Mouse (Mus musculus) myocyte (in vitro differentiated cells): ENCODE data around the gene Serpinb9.

Source experiments
- CEBPB ChIP-seq: IDR thresholded peaks from 2 replicates; pipeline ENCODE4 v1.6.1; 2011; ENCODE audit warnings: mild to moderate bottlenecking, moderate library complexity; ENCODE audit not compliant: poor library complexity, insufficient read depth, severe bottlenecking
- E2F4 ChIP-seq: IDR thresholded peaks from one replicate; pipeline ENCODE4 v1.6.1; 2011; ENCODE audit warnings: mild to moderate bottlenecking, control low read depth, moderate library complexity; ENCODE audit not compliant: insufficient read depth
- MAX ChIP-seq: IDR thresholded peaks from one replicate; pipeline ENCODE4 v1.6.1; 2011; ENCODE audit warnings: low read depth, mild to moderate bottlenecking, control low read depth
- MYOG ChIP-seq, 3 experiments: IDR thresholded peaks; one replicate each; pipeline ENCODE4 v1.6.1; 2011; ENCODE audit warnings: control low read depth in 2 of 3, low read depth in 2 of 3, mild to moderate bottlenecking in 2 of 3; ENCODE audit not compliant: insufficient read length in 2 of 3, control insufficient read depth in 1 of 3, insufficient read depth in 1 of 3
- POLR2A ChIP-seq: IDR thresholded peaks from one replicate; pipeline ENCODE4 v1.6.1; 2011; ENCODE audit warnings: low read depth, mild to moderate bottlenecking, control low read depth, moderate library complexity; ENCODE audit not compliant: insufficient read length
- POLR2AphosphoS2 ChIP-seq: IDR thresholded peaks from one replicate; pipeline ENCODE4 v1.6.1; 2011; ENCODE audit warnings: low read depth, control low read depth; ENCODE audit not compliant: insufficient read length
- REST ChIP-seq: IDR thresholded peaks from one replicate; pipeline ENCODE4 v1.6.1; 2011; ENCODE audit warnings: mild to moderate bottlenecking, control low read depth, moderate library complexity; ENCODE audit not compliant: insufficient read depth, insufficient read length
- TCF12 ChIP-seq: IDR thresholded peaks from one replicate; pipeline ENCODE4 v1.6.1; 2011; ENCODE audit warnings: mild to moderate bottlenecking, control low read depth; ENCODE audit not compliant: poor library complexity, insufficient read depth, severe bottlenecking
- TCF3 ChIP-seq: IDR thresholded peaks from one replicate; pipeline ENCODE4 v1.6.1; 2011; ENCODE audit warnings: low read depth, control low read depth; ENCODE audit not compliant: insufficient read length
- USF1 ChIP-seq: IDR thresholded peaks from one replicate; pipeline ENCODE4 v1.6.1; 2011; ENCODE audit warnings: low read depth, mild to moderate bottlenecking, control low read depth, moderate library complexity

DNA sequence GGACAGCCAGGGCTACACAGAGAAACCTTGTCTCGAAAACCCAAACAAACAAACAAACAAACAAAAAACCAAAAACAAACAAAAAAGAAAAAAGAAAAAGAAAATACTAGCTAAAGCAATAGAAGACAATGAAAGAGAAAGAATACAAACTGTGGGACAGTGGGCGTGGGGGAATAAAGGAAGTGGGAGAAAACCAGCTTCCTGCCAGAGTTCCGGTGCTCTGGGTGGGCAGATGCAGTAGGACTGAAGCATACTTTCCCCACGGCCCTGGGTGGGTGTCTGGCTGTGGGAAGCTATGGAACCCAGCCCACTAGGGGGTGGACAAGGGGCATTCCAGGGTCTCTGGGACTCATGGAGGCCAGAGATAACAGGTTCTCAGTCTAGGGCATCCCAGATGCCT is 45.1 kb downstream of the Serpinb9 start:
- TF ChIP-seq POLR2A = no peak
- no peak for TF ChIP-seq POLR2AphosphoS2
- no peak for TF ChIP-seq USF1
- no peak for TF ChIP-seq E2F4
- TF ChIP-seq TCF12 = no peak
- no peak for TF ChIP-seq CEBPB
- TF ChIP-seq MAX = no peak
- TF ChIP-seq MYOG (IDR thresholded peaks at IDR 0.05; ENCODE audit: control insufficient read depth in 1 of 3, insufficient read depth in 1 of 3, insufficient read length in 2 of 3, low read depth in 2 of 3) = no peak
- TF ChIP-seq REST = no peak
- no peak for TF ChIP-seq TCF3
